Mouse (Mus musculus) midbrain, embryonic 12.5 days (tissue): ENCODE data around the gene Mylk2. TPM values are rescaled to one million over a fixed set of nuclear protein-coding genes. Genes with fewer than 3 reads are reported as not detected.

Source experiments
- ATAC-seq: fragments of 200-750 bp; cut with Nextera tagmentation; 2 replicates; pipeline ENCODE4 v1.8.0; 2017; ENCODE audit warnings: low read depth, moderate TSS enrichment, moderate library complexity; ENCODE audit not compliant: low FRiP score
- H3K27ac ChIP-seq: fragments of 300-500 bp; sonication (generic); replicated peaks from 2 replicates; pipeline ENCODE4 v1.5.1; 2016; ENCODE audit warnings: mild to moderate bottlenecking
- H3K27me3 ChIP-seq: fragments of 300-500 bp; sonication (generic); 2 replicates; pipeline ENCODE4 v1.6.1; 2016; ENCODE audit warnings: mild to moderate bottlenecking
- H3K36me3 ChIP-seq: fragments of 300-500 bp; sonication (generic); 2 replicates; pipeline ENCODE4 v1.6.1; 2016
- H3K4me1 ChIP-seq: fragments of 300-500 bp; sonication (generic); 2 replicates; pipeline ENCODE4 v1.6.1; 2016
- H3K4me2 ChIP-seq: fragments of 300-500 bp; sonication (generic); replicated peaks from 2 replicates; pipeline ENCODE4 v1.6.1; 2016; ENCODE audit warnings: mild to moderate bottlenecking, moderate library complexity
- H3K4me3 ChIP-seq: fragments of 300-500 bp; sonication (generic); 2 replicates; pipeline ENCODE4 v1.5.1; 2016; ENCODE audit warnings: mild to moderate bottlenecking
- H3K9ac ChIP-seq: fragments of 300-500 bp; sonication (generic); replicated peaks from 2 replicates; pipeline ENCODE4 v1.6.1; 2016; ENCODE audit warnings: mild to moderate bottlenecking, moderate library complexity
- H3K9me3 ChIP-seq: fragments of 300-500 bp; sonication (generic); 2 replicates; pipeline ENCODE4 v1.6.1; 2016; ENCODE audit warnings: mild to moderate bottlenecking
- WGBS: fragments of 180-500 bp; shearing (Covaris S2); methylation state at CpG from one replicate; pipeline ENCODE4 v1.1.7; 2016; 5-methylcytosine and 5-hydroxymethylcytosine counted together
- polyA plus RNA-seq: library from polyadenylated mRNA; unstranded; fragments of >200 nt; fragmentation: Nextera tagmentation; extraction: Ambion mirVana; gene quantifications from 2 replicates; pipeline ENCODE4 v1.2.1, GENCODE M21; 2016

Gene Mylk2
- polyA plus RNA-seq, 1 experiment from 2014 or later, result not detected

DNA sequence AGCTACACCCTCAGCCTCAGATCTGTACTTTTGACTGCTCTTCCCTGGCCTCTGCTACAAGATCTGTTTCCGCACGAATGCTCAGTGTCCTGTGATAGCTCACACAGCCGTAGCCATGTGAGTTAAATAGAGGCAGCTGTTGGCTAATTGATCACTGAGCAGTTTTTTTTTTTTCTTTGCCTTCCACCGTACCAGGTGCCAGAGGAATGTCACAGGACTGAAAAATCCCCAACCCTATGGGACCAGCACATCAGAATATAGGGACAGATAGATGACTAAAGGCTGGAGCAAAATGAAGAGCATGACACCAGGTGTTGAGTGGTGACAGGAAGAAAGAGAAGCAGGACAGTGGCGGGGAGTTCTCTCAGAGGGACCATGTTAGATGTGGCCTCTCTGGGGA lies 5.0 kb downstream of the Mylk2 start:
- Histone ChIP-seq H3K9ac (no peak overlapping the region), H3K4me2 (no peak overlapping the region), H3K9me3 (no peaks in the 10 kb centered on the region), H3K4me1 (peaks cover 10% of the 10 kb centered on the region; the same call in 1 of the 2 replicates), H3K27ac (no peak overlapping the region), H3K36me3 (no peaks in the 10 kb centered on the region), H3K4me3 (no peak overlapping the region), H3K27me3 (peaks cover 48% of the 10 kb centered on the region)
- WGBS, result 60% methylated on average over 5 of the region's 5 CpGs
- ATAC-seq, result no peak

GRCm38 (mm10) chr2:152917671-152918070 lies 6.5 kb downstream of the Mylk2 start:
- Histone ChIP-seq H3K9ac (no peak overlapping the region), H3K27me3 (peaks cover 32% of the 10 kb centered on the region), H3K4me3 (no peak overlapping the region), H3K9me3 (no peaks in the 10 kb centered on the region), H3K4me2 (no peak overlapping the region), H3K36me3 (no peaks in the 10 kb centered on the region), H3K27ac (no peak overlapping the region), H3K4me1 (peaks cover 13% of the 10 kb centered on the region; the same call in 1 of the 2 replicates)
- no peak for ATAC-seq
- 57% methylated on average over 9 of the region's 9 CpGs for WGBS

DNA sequence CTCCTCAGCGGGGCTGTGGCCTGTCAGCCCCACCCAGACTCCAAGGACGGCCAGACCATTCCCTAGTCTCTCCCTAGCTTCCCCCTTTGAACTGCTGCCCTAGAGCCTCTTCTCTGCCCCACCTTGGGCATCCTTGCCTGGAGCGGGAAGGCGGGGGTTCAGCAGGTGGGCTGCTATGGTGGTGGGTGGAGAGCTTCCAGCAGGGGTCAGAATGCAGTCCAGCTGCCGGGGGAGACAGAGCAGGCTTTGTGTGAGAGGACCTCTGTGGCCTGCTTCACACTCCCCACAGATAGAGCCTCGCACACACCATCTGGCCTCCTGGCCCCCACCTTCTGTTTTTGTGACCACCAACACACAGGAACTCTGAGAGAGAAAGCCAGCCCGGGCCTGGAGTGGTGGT lies 11.2 kb downstream of the Mylk2 start:
- Histone ChIP-seq H3K27ac (no peak overlapping the region), H3K9ac (no peak overlapping the region), H3K4me3 (no peak overlapping the region), H3K4me2 (no peak overlapping the region), H3K9me3 (no peaks in the 10 kb centered on the region), H3K27me3 (peaks cover 7% of the 10 kb centered on the region; the same call in 1 of the 2 replicates), H3K36me3 (no peaks in the 10 kb centered on the region), H3K4me1 (peaks cover 7% of the 10 kb centered on the region; the same call in 1 of the 2 replicates)
- 47% methylated on average over 7 of the region's 7 CpGs for WGBS
- ATAC-seq, result no peak

GRCm38 (mm10) chr2:152923621-152924020 lies 12.5 kb downstream of the Mylk2 start:
- Histone ChIP-seq H3K9me3 (no peaks in the 10 kb centered on the region), H3K4me1 (peaks cover 3% of the 10 kb centered on the region; the same call in 1 of the 2 replicates), H3K27me3 (peaks cover 2% of the 10 kb centered on the region; the same call in 1 of the 2 replicates), H3K9ac (no peak overlapping the region), H3K36me3 (no peaks in the 10 kb centered on the region), H3K4me2 (no peak overlapping the region), H3K4me3 (no peak overlapping the region), H3K27ac (no peak overlapping the region)
- WGBS, result 81% methylated on average over 3 of the region's 3 CpGs
- no peak for ATAC-seq

DNA sequence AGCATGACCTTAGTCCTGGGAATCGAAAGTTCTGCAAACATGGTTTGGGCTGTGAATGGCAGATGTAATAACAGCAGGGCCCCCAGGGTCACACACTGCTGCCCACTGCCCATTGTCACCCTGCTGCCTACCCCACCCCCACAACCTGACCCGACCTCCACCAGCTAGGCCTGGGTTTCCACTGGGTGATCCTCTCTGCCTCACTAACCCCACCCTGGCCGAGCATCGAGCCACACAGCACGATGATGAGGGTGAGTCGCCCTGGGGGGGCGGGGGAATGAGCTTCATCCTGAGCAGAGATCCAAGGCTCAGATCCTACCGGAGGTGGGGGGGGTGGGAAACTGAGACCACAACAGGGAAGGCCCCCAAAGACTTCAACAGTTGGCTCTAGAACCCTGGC lies 13.0 kb downstream of the Mylk2 start:
- Histone ChIP-seq H3K36me3 (no peaks in the 10 kb centered on the region), H3K27ac (no peak overlapping the region), H3K9ac (no peak overlapping the region), H3K9me3 (no peaks in the 10 kb centered on the region), H3K4me3 (no peak overlapping the region), H3K4me1 (peaks cover 3% of the 10 kb centered on the region; the same call in 1 of the 2 replicates), H3K4me2 (no peak overlapping the region), H3K27me3 (peaks cover 3% of the 10 kb centered on the region; the same call in 1 of the 2 replicates)
- WGBS, result 50% methylated on average over 8 of the region's 8 CpGs
- ATAC-seq, result no peak

GRCm38 (mm10) chr2:152924543-152924942 lies 13.4 kb downstream of the Mylk2 start:
- Histone ChIP-seq H3K36me3 (no peaks in the 10 kb centered on the region), H3K9me3 (no peaks in the 10 kb centered on the region)
- WGBS, result 90% methylated on average over 5 of the region's 5 CpGs

DNA sequence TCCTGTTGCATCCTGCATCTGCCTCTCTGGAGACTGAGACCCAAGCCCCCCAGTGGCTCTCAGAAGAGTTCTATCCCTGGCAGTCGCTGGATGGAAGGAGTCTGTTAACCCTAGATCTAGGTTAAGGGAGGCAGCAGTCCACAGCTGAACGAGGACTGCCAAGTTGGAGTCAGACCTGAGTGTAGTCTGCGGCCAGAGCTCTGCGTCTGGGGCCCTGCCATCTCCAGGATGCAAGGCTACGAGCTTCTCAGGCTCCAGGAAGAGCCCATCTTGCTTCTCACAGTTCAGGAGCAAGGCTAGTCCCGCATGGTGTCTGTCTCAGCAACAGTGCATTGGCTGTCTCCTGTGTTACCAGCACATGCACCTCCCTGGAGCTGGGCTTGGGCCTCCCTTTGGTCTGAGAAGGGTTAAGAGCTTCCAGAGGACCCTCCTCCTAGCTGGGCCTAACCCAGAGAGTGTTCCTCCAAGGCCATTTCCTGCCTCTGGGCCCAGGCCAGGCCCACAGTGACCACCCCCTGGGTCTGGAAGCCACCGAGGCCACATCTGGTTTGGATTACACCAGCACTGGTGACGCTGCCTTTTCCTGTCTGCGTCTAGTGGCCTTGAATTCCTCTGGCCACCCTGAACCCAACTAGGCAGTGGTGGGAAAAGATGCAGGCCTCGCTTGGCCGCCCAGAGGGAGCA lies 14.2 kb downstream of the Mylk2 start:
- H3K36me3 ChIP-seq, result no peaks in the 10 kb centered on the region
- peaks cover 9% of the 10 kb centered on the region; the same call in 1 of the 2 replicates for H3K27me3 ChIP-seq
- H3K4me1 ChIP-seq, result peaks cover 3% of the 10 kb centered on the region; the same call in 1 of the 2 replicates
- no peak overlapping the region for H3K4me2 ChIP-seq
- no peak for ATAC-seq
- no peak overlapping the region for H3K27ac ChIP-seq
- no peaks in the 10 kb centered on the region for H3K9me3 ChIP-seq
- WGBS, result 62% methylated on average over 11 of the region's 11 CpGs
- no peak overlapping the region for H3K4me3 ChIP-seq
- H3K9ac ChIP-seq, result no peak overlapping the region

More at GRCm38 (mm10) chr2:152924543-152924942, 13.4 kb downstream of the Mylk2 start:
- Histone ChIP-seq H3K9ac (no peak overlapping the region), H3K4me3 (no peak overlapping the region), H3K27ac (no peak overlapping the region), H3K27me3 (peaks cover 3% of the 10 kb centered on the region; the same call in 1 of the 2 replicates), H3K4me2 (no peak overlapping the region), H3K4me1 (peaks cover 3% of the 10 kb centered on the region; the same call in 1 of the 2 replicates)
- ATAC-seq, result no peak

- no peak for ATAC-seq
- H3K9ac ChIP-seq, result no peak overlapping the region
- H3K27me3 ChIP-seq, result peaks cover 14% of the 10 kb centered on the region
- no peak overlapping the region for H3K4me2 ChIP-seq
- no peaks in the 10 kb centered on the region for H3K9me3 ChIP-seq
- H3K4me3 ChIP-seq, result no peak overlapping the region
- WGBS, result 79% methylated on average over 9 of the region's 9 CpGs
- H3K36me3 ChIP-seq, result no peaks in the 10 kb centered on the region
- peaks cover 3% of the 10 kb centered on the region; the same call in 1 of the 2 replicates for H3K4me1 ChIP-seq
- H3K27ac ChIP-seq, result no peak overlapping the region
These were observed 15.7 kb downstream of the Mylk2 start for GRCm38 (mm10) chr2:152926896-152927295.

GRCm38 (mm10) chr2:152927371-152927770 lies 16.2 kb downstream of the Mylk2 start:
- 69% methylated on average over 5 of the region's 5 CpGs for WGBS
- Histone ChIP-seq H3K4me2 (no peak overlapping the region), H3K27me3 (peaks cover 17% of the 10 kb centered on the region), H3K9me3 (no peaks in the 10 kb centered on the region), H3K4me1 (peaks cover under 1% of the 10 kb centered on the region; the same call in 1 of the 2 replicates), H3K4me3 (no peak overlapping the region), H3K36me3 (no peaks in the 10 kb centered on the region), H3K9ac (no peak overlapping the region), H3K27ac (no peak overlapping the region)
- no peak for ATAC-seq

DNA sequence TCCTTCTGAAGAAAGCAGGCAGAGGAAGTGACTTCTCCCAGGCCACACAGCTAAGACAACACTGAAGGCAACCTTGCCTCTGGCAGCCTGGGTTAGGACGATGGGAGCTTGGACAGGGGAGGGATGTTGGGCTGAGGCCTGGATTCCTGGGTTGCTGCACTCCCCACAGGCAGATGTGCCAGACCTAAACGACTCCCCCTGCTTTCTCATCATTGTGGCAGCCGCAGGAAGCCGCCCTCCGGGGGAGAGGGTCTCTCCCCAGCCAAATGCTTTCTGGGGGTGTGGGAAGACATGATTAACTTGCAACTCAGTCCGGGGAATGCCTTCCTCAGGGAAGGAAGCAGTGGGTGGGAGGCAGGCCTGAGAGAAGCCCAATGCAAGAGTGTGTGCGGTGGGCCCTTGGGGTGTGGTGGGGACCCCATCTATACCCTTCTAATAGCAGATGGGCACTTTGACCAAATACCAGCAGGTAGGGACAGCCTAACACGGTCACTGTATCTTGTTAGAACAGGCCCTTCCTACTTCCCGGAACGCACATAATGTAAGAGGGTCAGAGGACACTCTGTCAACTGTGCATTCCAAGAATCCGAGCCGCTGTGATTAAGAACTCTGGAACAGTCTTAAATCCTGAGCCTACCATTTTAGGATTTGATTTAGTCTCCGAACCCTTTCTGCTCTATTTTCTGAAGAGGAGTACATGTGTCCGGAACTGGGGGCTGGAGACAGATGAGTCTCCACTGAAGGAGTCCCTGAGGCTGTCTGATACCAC lies 17.3 kb downstream of the Mylk2 start:
- no peak overlapping the region for H3K4me2 ChIP-seq
- WGBS, result 52% methylated on average over 14 of the region's 14 CpGs

GRCm38 (mm10) chr2:152928988-152929370 lies 17.8 kb downstream of the Mylk2 start:
- H3K4me1 ChIP-seq, result no peaks in the 10 kb centered on the region; the same call in 1 of the 2 replicates
- WGBS, result 75% methylated on average over 3 of the region's 3 CpGs

More for the DNA sequence above, 17.3 kb downstream of the Mylk2 start:
- no peak overlapping the region for H3K9ac ChIP-seq
- H3K4me1 ChIP-seq, result no peaks in the 10 kb centered on the region; the same call in 1 of the 2 replicates
- H3K27me3 ChIP-seq, result peaks cover 17% of the 10 kb centered on the region
- no peaks in the 10 kb centered on the region for H3K36me3 ChIP-seq
- no peaks in the 10 kb centered on the region for H3K9me3 ChIP-seq
- no peak for ATAC-seq
- no peak overlapping the region for H3K4me3 ChIP-seq
- no peak overlapping the region for H3K27ac ChIP-seq

GRCm38 (mm10) chr2:152930276-152930675 lies 19.1 kb downstream of the Mylk2 start:
- H3K9ac ChIP-seq, result no peak overlapping the region
- WGBS, result 35% methylated on average over 2 of the region's 2 CpGs
- no peak overlapping the region for H3K4me3 ChIP-seq
- no peak for ATAC-seq
- H3K4me2 ChIP-seq, result no peak overlapping the region
- peaks cover 17% of the 10 kb centered on the region for H3K27me3 ChIP-seq
- H3K4me1 ChIP-seq, result no peaks in the 10 kb centered on the region; the same call in 1 of the 2 replicates
- no peaks in the 10 kb centered on the region for H3K9me3 ChIP-seq
- no peak overlapping the region for H3K27ac ChIP-seq
- H3K36me3 ChIP-seq, result no peaks in the 10 kb centered on the region

More at GRCm38 (mm10) chr2:152928988-152929370, 17.8 kb downstream of the Mylk2 start:
- Histone ChIP-seq H3K9me3 (no peaks in the 10 kb centered on the region), H3K4me2 (no peak overlapping the region), H3K36me3 (no peaks in the 10 kb centered on the region), H3K4me3 (no peak overlapping the region), H3K27me3 (peaks cover 17% of the 10 kb centered on the region), H3K27ac (no peak overlapping the region), H3K9ac (no peak overlapping the region)
- ATAC-seq, result no peak
